Mouse (Mus musculus) urinary bladder, adult 18-20 months (tissue): ENCODE data around the gene Ddhd1.
"Not testable (repeated sequence)": the region's sequence is repeated elsewhere in the genome, so short reads cannot be mapped to it uniquely, and the experiment has no call there.

Experiments
- DNase-seq, 2 experiments: peaks; one replicate each; pipeline ENCODE4 v3.0.0; 2022; ENCODE audit warnings: low spot score in 2 of 2, mixed read lengths in 2 of 2

Ddhd1 gene

DNA sequence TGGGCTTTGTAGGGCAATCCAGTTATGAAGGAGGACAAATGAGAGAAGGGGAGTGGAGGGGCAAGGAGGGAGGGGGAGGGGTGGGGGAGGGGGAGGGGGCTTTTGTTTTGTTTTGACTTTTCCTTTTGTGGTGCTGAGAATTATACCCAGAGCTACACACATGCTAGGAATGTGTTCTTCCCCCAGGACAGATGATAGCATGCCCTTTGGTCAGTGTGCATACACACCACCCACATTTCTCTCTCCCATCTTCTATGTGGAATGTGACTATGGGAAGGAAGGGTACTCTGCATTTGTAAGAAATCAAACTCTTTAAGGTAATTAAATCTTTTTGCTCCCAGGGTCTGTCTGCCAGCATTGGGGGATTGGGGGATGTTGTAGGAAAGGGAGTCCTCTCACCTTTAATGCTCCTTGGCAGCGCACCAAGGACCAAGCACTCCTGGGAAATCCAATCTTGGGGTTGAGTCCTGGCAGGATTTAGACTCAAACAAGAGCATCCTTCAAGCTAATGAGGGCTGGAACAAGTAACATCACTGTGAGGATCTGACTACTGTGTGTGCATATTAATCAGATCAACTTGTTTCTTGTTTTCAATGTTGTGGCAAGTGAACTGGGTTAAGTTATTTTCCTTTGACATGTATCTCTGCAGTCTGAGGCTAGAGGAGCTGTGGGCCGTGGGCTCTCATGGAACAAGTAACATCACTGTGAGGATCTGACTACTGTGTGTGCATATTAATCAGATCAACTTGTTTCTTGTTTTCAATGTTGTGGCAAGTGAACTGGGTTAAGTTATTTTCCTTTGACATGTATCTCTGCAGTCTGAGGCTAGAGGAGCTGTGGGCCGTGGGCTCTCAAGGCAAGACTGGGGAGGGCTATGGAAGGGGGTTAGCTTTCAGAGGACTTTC is 76.8 kb downstream of the Ddhd1 start:
- DNase-seq: not testable (repeated sequence)

DNA sequence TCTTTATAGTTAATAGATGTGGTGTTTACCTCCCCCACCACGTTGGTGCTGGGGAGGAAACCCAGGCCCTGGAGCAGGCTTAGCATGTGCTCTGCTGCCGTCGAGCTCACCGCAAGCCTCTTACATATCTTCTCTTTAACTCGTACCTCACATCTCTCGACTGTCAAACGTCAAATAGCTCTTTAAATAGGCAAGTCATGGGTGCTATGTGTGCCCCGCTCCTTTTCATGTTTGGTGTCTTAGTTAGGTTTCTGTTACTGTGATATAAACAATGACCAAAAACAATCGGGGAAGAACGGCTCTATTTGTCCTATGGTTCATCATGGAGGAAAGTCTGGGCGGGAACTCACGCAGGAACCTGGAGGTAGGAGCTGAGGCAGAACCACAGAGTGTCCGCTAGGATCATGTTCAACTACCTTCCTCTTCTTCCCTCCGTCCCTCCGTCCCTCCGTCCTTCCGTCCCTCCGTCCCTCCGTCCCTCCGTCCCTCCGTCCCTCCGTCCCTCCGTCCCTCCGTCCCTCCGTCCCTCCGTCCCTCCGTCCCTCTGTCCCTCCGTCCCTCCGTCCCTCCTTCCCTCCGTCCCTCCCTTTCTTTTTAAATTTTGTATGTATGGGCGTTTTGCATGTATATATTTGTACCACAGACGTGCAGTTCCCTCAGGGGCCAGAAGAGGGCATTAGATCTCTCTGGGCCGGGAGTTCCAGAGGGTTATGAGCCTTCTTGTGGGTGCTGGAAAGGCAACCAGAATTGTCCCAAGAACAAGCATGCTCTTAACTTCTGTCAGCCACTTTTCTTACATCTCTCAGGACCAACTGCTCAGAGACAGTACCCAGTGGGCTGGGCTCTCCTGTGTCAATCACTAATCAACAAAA is 91.6 kb downstream of the Ddhd1 start:
- peak; percentile 21 to 49 for DNase-seq

DNA sequence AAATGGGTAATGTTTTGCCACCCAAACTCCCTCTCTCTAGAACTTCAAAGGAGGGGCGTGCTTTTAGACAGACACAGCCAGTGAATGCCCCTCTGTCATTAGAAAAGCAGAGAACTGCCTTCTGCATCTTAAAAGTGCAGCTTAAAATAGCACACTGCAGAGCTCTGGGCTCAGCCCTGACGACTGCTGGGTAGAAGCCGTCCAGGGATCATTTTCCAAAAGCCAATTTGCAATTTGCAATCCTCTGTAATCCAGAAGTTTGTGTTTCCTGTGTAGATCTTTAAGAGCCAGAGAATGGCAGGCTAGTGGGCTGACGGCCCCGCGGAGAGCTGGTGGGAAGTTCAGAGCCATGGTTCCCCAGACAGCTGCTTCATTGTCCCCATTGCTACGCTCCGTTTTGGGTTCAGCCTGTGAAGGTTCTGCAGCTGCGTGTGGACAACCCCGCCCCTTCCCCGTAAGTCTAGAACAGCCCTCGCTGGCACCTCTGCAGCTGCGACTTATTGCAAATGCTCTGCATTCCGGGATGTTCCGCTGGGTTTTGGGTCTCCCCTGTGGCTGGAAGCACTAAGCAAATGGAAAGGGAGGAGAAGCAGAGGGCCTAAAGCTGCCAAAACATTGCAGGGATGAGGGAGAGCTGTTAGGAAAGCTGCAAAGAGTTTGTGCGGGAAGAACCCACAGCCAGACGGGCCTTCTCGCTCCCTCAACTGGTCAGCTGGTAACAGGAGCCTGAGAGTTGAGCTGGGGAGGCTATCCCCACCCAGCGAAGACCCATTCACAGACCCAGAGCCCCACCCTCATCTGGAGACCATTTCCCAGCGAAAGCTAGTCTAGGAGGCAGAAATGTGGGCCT is 92.5 kb downstream of the Ddhd1 start:
- peak; percentile 8 to 18 for DNase-seq

DNA sequence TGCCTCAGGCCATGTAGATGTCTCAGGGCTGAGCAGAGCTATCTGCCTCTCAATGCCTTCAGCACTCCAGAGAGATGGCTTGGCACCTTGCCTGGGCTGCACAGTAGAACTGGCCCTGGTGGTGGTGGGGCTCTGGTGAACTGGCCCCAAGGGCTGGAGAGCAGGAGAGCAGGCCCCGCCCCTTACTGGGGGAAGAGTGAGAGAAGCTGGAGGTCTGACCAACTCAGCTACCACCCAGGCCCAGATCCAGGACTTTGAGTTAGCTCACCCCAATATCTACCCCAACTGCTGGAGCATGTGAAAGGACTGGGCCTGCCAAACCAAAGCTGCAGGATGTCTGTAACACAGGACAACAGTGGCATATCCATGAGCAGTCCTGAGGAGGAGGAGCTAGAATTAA is 94.4 kb downstream of the Ddhd1 start:
- no peak for DNase-seq

DNA sequence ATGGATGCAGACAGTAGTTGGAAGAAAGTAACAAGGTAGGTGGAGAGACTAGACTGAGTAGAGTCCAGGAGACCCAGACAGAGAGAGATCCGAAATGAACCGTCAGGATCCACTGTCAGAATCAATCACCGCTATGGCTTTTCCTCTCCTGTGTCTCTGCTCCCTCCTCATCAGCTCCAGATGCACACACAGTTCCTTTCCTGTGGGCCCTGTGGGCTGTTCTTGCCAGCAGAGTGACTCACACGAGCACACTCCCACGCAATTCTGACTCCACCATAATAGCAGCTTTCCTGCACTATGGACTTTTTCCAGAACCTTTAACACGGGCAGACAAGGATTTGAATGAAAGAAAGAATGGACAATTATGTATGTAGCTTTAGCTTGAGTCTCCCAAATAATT is 96.3 kb downstream of the Ddhd1 start:
- peak in 1 of 2 experiments; percentile 39 for DNase-seq

DNA sequence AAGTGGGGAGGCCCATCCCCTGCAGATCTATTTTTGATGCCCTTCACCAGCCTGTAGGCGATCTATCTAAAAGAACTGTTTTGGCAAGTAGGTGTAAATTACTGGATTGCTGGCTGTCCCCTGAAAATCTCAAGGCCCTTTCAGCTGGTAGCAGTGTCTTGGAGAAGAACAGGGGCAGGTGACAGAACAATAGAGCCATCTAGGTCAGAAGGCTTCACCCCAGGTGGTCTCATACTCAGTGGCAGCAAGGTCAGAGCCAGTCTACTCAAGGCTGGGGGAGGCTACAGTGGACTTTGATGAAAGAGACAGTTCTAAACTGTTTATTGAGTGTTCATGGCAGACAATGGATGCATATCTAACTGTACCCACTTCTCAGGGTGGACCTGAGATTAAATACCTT is 98.9 kb downstream of the Ddhd1 start:
- no peak for DNase-seq

DNA sequence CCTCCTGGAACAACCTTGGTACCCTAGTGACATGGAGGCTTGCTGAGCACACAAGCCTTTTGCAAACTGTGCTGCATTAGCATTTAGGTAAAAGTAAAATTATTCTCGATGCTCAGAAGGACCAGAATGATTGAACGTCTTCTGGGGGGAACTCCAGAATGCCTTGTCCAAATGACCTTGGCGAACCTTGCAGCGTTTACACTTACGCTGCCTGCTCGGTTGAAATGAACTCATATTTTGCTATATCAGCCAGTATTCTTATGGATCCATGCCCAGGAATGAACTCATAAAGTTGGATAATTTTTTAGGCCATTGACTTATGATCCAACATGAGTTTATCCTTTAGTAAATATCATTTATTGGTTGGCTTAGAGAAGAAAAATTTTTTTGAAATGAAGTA is 103.6 kb downstream of the Ddhd1 start:
- no peak for DNase-seq

DNA sequence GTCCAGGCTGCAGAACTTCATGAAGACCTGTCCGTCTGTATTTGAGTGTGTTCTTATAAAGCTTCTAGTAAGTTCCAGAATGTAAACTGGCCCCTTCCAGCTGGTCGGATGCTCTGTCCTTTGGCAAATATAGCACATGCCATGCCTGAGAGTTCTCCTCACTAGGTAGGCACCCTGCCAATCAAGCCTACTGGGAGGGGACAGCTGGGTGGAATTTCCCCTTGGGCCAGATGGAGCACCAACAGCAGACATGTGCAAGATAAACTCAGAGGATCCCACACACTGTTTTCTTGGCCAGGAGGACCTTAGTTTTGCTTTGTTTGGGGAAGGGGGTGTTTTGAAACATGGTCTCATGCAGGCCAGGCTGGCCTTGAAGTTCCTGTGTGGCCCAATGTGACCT is 104.1 kb downstream of the Ddhd1 start:
- no peak for DNase-seq

DNA sequence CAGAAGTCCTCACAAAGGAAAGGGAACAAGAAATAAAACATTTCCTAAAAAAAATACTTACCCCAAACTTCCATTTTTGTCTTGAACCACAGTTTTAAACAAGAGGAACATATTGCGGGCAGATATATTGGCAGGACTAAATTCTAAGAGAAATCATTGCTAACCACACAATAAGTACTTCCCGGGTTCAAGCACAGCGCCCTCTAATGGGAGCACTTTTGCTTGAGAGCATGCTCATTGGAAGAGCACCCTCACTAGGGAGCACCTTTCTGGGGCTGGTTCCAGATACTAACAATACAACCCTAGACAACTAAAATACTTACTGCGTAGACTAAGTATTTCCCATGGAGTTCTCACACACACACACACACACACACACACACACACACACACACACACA is 105.5 kb downstream of the Ddhd1 start:
- no peak for DNase-seq

DNA sequence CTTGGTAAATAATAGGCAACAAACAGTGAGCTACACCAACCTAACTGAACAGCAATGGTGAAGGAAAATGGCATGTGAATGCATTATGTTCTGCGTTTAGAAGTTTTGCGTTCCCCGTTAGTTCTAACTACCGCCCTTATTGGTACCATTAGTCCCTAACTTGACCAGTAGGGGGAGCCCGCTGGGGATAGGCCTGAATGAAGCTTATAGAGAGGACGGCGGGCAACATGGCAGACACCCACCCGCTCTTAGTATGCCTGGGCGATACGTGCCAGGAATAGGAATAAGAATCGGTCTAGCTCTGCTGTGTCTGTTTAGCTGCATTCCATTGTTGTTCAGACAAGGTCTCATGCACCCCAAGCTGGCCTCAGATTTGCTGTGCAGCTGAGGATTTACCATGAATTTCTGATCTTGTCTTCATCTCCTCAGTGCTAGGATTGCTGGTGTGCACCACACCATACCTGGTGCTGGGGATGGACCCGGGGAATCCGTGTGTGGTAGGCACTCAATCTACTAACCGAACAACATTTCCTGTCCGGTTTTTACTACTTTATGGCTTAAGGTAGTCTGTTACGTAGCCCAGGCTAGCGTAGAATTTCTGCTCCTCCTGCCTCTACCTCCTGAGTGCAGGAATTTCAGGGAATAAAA is 106.7 kb downstream of the Ddhd1 start:
- DNase-seq: no peak

DNA sequence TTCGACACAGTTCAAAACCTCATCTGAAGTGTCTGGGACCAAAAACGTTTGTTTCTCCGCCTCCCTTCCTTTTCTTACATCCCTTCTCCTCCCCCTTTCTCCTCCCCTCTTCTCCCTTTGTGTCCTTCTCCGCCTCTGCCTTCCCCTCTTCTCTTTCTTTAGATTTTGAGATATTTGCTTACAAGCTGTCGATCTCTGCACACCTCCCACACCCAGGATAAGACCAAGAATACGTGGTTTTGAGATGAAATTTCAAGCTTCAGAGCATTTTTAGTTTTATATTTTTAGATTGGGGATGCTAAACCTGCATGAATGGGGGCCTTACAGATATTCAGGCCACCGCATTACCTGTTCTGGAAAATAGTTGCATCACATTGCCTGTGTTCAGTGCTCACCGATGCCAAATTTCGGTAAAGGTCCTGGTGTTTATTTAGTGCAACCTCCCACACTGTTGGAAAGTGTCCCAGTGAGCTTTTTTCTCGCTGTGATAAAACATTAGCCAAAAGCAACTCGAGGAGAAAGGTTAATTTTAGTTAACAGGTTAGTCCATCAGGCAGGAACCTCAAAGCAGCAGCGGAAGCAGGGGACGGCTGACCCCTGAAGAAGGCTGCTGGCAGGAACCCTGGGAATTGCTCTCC is 107.8 kb downstream of the Ddhd1 start:
- no peak for DNase-seq

DNA sequence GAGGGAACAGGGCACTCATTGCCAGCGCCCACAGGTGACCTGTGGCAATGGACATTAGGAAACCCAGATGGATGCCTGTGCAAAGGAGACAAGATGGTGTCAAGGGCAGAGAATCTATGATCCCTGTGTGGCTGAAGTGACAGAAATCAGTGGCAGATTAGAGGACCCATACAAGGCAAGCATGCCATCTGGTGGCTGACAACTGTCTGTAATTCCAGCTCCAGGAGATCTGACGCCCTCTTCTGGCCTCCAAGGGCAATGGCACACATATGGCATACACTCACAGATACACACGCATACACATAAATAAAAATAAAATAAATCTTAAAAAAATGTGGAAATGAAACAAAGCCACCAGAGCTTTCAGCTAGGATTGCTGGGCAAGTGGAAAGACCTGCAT is 109.8 kb downstream of the Ddhd1 start:
- DNase-seq: no peak

DNA sequence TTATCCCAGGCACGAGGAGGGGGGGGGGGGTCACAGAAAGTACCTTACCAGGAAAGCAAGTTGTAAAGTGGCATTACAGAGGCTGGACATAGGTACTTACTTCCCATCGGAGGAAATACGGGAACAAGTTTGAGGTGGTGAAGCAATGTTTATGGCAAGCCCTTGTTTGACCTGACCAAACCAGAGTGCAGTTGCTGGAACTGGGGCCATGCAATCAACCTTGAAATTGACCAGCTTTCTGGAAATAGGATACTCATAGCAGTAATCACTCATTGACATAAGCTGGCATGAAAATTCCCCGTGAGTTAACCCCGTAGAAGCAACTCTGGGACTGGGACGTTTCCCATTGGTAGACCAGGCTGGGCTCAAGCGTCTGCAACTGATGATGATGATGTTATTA is 113.0 kb downstream of the Ddhd1 start:
- no peak for DNase-seq

DNA sequence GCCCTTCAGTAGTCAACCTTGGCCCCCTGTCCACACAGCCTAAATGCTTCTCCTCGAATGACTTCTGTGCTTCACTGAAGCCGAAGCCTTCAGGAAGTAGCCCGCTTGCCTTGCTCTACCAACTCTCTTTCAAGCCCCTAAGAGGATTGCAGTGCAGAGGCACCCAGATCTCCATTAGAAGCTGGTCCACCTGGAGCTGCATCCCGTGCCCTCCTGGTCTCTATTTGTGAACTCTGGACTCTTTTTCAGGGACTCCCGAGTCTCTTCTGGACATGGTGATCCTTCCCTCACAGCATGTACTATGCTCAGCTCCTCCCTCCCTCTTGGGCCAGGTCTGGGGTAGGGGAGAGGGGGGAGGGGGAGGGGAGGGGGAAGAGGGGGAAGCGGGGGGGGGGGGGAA is 113.9 kb downstream of the Ddhd1 start:
- DNase-seq: no peak

DNA sequence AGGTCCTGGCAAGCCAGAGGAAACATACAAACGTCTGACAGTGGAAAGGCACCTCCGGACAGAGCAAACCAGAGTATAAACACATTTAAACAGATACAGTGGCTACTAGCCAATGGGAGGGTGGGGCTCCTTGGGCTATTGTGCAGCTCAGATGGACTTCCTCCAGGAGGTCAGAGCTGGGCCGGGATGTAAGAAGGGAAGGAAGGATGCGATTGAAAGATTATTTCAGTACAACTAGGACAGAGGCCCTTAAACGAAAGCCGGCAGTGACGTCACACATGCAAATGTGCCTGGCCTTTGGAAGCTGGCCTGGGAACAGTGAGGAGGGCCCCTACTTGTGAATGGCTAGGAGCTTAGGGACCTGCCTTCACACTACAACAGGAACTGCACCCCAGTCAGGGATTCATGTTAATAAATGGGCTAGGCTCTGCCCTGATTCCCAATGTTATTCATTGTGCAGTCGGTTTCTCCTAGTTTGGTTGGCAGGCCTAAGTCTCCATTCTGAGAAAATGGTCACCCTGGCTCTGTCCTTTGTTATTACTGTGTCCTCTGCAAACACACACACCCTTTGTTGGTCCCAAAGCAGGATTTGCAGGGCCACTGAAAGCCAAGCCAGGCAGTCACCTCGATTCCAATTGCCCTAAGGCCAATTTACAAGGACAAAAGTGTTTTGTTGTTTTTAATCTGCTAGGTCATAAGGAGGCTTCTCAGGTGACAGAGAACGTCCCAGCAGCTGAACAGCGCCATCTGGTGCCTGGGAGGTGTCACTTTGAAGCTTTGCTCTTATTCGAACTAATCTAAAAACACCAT is 118.1 kb downstream of the Ddhd1 start:
- peak; percentile 38 to 54 for DNase-seq
